Mouse (Mus musculus) hindbrain, embryonic 13.5 days (tissue): ENCODE measurements at regions not wholly inside any gene's neighbourhood (a gene's known extent, or its start where the extent isn't known, plus 50 kb on each side); places are given as distances from the start of the nearest gene placed in this dataset.

Experiments used
- ATAC-seq: fragments of 200-750 bp; cut with Nextera tagmentation; 2 replicates; pipeline ENCODE4 v1.8.0; 2017; ENCODE audit warnings: moderate TSS enrichment; ENCODE audit not compliant: low FRiP score
- H3K27ac ChIP-seq: fragments of 300-500 bp; sonication (generic); 2 replicates; pipeline ENCODE4 v1.5.1; 2015; ENCODE audit warnings: inconsistent platforms, mild to moderate bottlenecking, moderate library complexity
- H3K27me3 ChIP-seq: fragments of 300-500 bp; sonication (generic); 2 replicates; pipeline ENCODE4 v1.6.1; 2015; ENCODE audit warnings: mild to moderate bottlenecking, inconsistent platforms
- H3K36me3 ChIP-seq: fragments of 300-500 bp; sonication (generic); 2 replicates; pipeline ENCODE4 v1.6.1; 2015; ENCODE audit warnings: mild to moderate bottlenecking, inconsistent platforms
- H3K4me1 ChIP-seq: fragments of 300-500 bp; sonication (generic); replicated peaks from 2 replicates; pipeline ENCODE4 v1.6.1; 2015; ENCODE audit warnings: inconsistent platforms
- H3K4me2 ChIP-seq: fragments of 300-500 bp; sonication (generic); 2 replicates; pipeline ENCODE4 v1.6.1; 2015; ENCODE audit warnings: inconsistent platforms, mild to moderate bottlenecking, moderate library complexity
- H3K4me3 ChIP-seq: fragments of 300-500 bp; sonication (generic); 2 replicates; pipeline ENCODE4 v1.5.1; 2015; ENCODE audit warnings: mild to moderate bottlenecking, inconsistent platforms
- H3K9ac ChIP-seq: fragments of 300-500 bp; sonication (generic); 2 replicates; pipeline ENCODE4 v1.6.1; 2015; ENCODE audit warnings: mild to moderate bottlenecking, inconsistent platforms
- H3K9me3 ChIP-seq: fragments of 300-500 bp; sonication (generic); 2 replicates; pipeline ENCODE4 v1.6.1; 2016; ENCODE audit warnings: inconsistent platforms
- WGBS: fragments of 180-500 bp; shearing (Covaris S2); methylation state at CpG from one replicate; pipeline ENCODE4 v1.1.7; 2015; 5-methylcytosine and 5-hydroxymethylcytosine counted together

- 17% methylated on average over 15 of the region's 15 CpGs for WGBS
- H3K4me3 ChIP-seq, result no peak overlapping the region
- H3K4me1 ChIP-seq, result peaks cover 47% of the 10 kb centered on the region
- H3K36me3 ChIP-seq, result no peaks in the 10 kb centered on the region
- H3K27me3 ChIP-seq, result peaks cover 23% of the 10 kb centered on the region; the same call in 1 of the 2 replicates
- H3K4me2 ChIP-seq, result no peak overlapping the region
- ATAC-seq, result no peak
- H3K27ac ChIP-seq, result peak overlapping the region; percentile 72
- no peaks in the 10 kb centered on the region for H3K9me3 ChIP-seq
- H3K9ac ChIP-seq, result peak overlapping the region; percentile 19; the same call in 1 of the 2 replicates
Observed at GRCm38 (mm10) chr2:173334856-173335595, 58.7 kb upstream of the Pmepa1 start.

- H3K27me3 ChIP-seq, result peaks cover 23% of the 10 kb centered on the region; the same call in 1 of the 2 replicates
- 31% methylated on average over 10 of the region's 10 CpGs for WGBS
Observed at GRCm38 (mm10) chr2:173335859-173336258, 59.5 kb upstream of the Pmepa1 start.

GRCm38 (mm10) chr2:173337666-173338065 is 61.3 kb upstream of the Pmepa1 start:
- 88% methylated on average over 5 of the region's 5 CpGs for WGBS
- Histone ChIP-seq H3K9ac (no peak overlapping the region), H3K4me3 (no peak overlapping the region), H3K4me2 (no peak overlapping the region), H3K27ac (no peak overlapping the region), H3K4me1 (peaks cover 70% of the 10 kb centered on the region), H3K36me3 (no peaks in the 10 kb centered on the region), H3K9me3 (no peaks in the 10 kb centered on the region), H3K27me3 (peaks cover 29% of the 10 kb centered on the region; the same call in 1 of the 2 replicates)
- no peak for ATAC-seq

More at GRCm38 (mm10) chr2:173335859-173336258, 59.5 kb upstream of the Pmepa1 start:
- no peak overlapping the region for H3K4me3 ChIP-seq
- no peaks in the 10 kb centered on the region for H3K9me3 ChIP-seq
- ATAC-seq, result peak; percentile 50
- H3K9ac ChIP-seq, result peak overlapping the region; percentile 35; the same call in 1 of the 2 replicates
- no peaks in the 10 kb centered on the region for H3K36me3 ChIP-seq
- H3K4me1 ChIP-seq, result peaks cover 52% of the 10 kb centered on the region
- no peak overlapping the region for H3K4me2 ChIP-seq
- H3K27ac ChIP-seq, result peak overlapping the region; percentile 72

GRCm38 (mm10) chr2:173338671-173339070 is 62.3 kb upstream of the Pmepa1 start:
- peaks cover 24% of the 10 kb centered on the region; the same call in 1 of the 2 replicates for H3K27me3 ChIP-seq
- H3K4me2 ChIP-seq, result no peak overlapping the region
- 35% methylated on average over 5 of the region's 5 CpGs for WGBS
- peaks cover 76% of the 10 kb centered on the region for H3K4me1 ChIP-seq
- H3K9ac ChIP-seq, result no peak overlapping the region
- no peaks in the 10 kb centered on the region for H3K9me3 ChIP-seq
- no peak overlapping the region for H3K4me3 ChIP-seq
- no peaks in the 10 kb centered on the region for H3K36me3 ChIP-seq
- no peak for ATAC-seq
- 0 out of 2 replicates have a peak overlapping the region, but pooled peaks have one; percentile 85 for H3K27ac ChIP-seq

- 53% methylated on average over 3 of the region's 3 CpGs for WGBS
- Histone ChIP-seq H3K9me3 (no peaks in the 10 kb centered on the region), H3K4me1 (peaks cover 72% of the 10 kb centered on the region), H3K4me3 (no peak overlapping the region), H3K36me3 (no peaks in the 10 kb centered on the region), H3K9ac (no peak overlapping the region), H3K27ac (peak overlapping the region; percentile 85), H3K4me2 (no peak overlapping the region), H3K27me3 (peaks cover 20% of the 10 kb centered on the region; the same call in 1 of the 2 replicates)
- ATAC-seq, result no peak
Observed at GRCm38 (mm10) chr2:173339211-173339610, 62.9 kb upstream of the Pmepa1 start.

- no peaks in the 10 kb centered on the region for H3K36me3 ChIP-seq
- H3K4me2 ChIP-seq, result peak overlapping the region; percentile 48
- peak overlapping the region; percentile 5; the same call in 1 of the 2 replicates for H3K9ac ChIP-seq
- H3K9me3 ChIP-seq, result no peaks in the 10 kb centered on the region
- H3K27ac ChIP-seq, result peak overlapping the region; percentile 85
- peaks cover 17% of the 10 kb centered on the region; the same call in 1 of the 2 replicates for H3K27me3 ChIP-seq
- peak; percentile 77 for ATAC-seq
- 2% methylated on average over 26 of the region's 26 CpGs for WGBS
- peaks cover 63% of the 10 kb centered on the region for H3K4me1 ChIP-seq
- H3K4me3 ChIP-seq, result 0 out of 2 replicates have a peak overlapping the region, but pooled peaks have one; percentile 15
Observed at GRCm38 (mm10) chr2:173340044-173340601, 63.8 kb upstream of the Pmepa1 start.

- no peak for ATAC-seq
- no peak overlapping the region for H3K4me2 ChIP-seq
- no peak overlapping the region for H3K27ac ChIP-seq
- H3K9ac ChIP-seq, result no peak overlapping the region
- no peak overlapping the region for H3K4me3 ChIP-seq
- H3K4me1 ChIP-seq, result peaks cover 49% of the 10 kb centered on the region
- 48% methylated on average over 16 of the region's 16 CpGs for WGBS
- no peaks in the 10 kb centered on the region for H3K36me3 ChIP-seq
- peaks cover 15% of the 10 kb centered on the region; the same call in 1 of the 2 replicates for H3K27me3 ChIP-seq
- no peaks in the 10 kb centered on the region for H3K9me3 ChIP-seq
Observed at GRCm38 (mm10) chr2:173342605-173343260, 66.4 kb upstream of the Pmepa1 start.

- Histone ChIP-seq H3K36me3 (no peaks in the 10 kb centered on the region), H3K27me3 (peaks cover 15% of the 10 kb centered on the region; the same call in 1 of the 2 replicates), H3K4me3 (no peak overlapping the region), H3K9me3 (no peaks in the 10 kb centered on the region), H3K9ac (no peak overlapping the region), H3K27ac (no peak overlapping the region), H3K4me2 (no peak overlapping the region), H3K4me1 (peaks cover 46% of the 10 kb centered on the region)
- 88% methylated on average over 2 of the region's 2 CpGs for whole genome bisulfite sequencing
- no peak for ATAC-seq
Observed at GRCm38 (mm10) chr2:173343665-173344064, 67.3 kb upstream of the Pmepa1 start.

GRCm38 (mm10) chr2:173344221-173344620 is 67.9 kb upstream of the Pmepa1 start:
- peaks cover 41% of the 10 kb centered on the region for H3K4me1 ChIP-seq
- ATAC-seq, result no peak
- H3K27ac ChIP-seq, result no peak overlapping the region
- peaks cover 15% of the 10 kb centered on the region; the same call in 1 of the 2 replicates for H3K27me3 ChIP-seq
- H3K9ac ChIP-seq, result no peak overlapping the region
- 95% methylated on average over 5 of the region's 5 CpGs for WGBS
- H3K36me3 ChIP-seq, result no peaks in the 10 kb centered on the region
- no peaks in the 10 kb centered on the region for H3K9me3 ChIP-seq
- H3K4me2 ChIP-seq, result no peak overlapping the region
- no peak overlapping the region for H3K4me3 ChIP-seq

DNA sequence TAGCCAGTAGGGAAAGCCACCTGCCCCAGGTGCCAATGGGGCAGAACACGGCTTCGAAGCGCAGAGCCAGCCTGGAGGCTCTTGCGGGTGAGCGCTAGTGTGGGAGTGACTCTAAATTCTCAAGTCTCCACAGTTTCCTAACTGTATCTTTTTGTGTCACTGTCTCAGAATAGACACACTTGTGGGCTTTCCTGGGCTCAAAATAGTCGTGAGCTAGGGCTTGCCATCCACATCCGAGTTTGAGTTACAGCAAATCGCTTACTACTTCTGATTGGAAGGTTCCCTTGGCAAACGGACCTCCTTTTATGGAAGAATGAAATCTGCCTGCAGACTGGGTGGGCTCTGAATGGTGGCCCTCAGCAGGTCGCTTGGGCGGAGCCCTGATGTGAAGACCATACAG is 71.0 kb upstream of the Pmepa1 start:
- Histone ChIP-seq H3K27ac (no peak overlapping the region), H3K9ac (no peak overlapping the region), H3K9me3 (no peaks in the 10 kb centered on the region), H3K36me3 (no peaks in the 10 kb centered on the region), H3K27me3 (0 out of 2 replicates have a peak, but pooled peaks cover 10% of the 10 kb centered on the region), H3K4me2 (no peak overlapping the region), H3K4me3 (no peak overlapping the region), H3K4me1 (peaks cover 20% of the 10 kb centered on the region)
- 75% methylated on average over 11 of the region's 11 CpGs for WGBS
- ATAC-seq, result no peak

DNA sequence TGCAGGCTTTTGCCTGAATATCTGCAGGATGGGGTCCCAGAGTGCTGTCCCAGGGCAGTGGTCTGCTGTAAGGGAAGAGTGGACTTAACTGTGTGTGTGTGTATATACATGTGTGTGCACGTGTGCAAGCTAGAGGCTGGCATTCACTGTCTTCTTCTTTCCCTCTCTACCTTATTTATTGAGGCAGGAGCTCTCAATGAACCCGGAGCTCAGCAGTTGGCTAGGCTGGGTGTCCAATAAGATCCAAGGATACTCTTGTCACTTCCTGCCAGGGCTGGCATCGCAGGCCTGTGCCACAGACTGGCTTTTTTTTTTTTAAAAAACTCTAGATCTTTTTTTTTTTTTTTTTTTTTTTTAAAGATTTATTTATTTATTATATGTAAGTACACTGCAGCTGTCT is 72.4 kb upstream of the Pmepa1 start:
- WGBS, result 88% methylated on average over 3 of the region's 3 CpGs
- Histone ChIP-seq H3K9ac (no peak overlapping the region), H3K4me3 (no peak overlapping the region), H3K4me1 (peaks cover 24% of the 10 kb centered on the region), H3K27ac (no peak overlapping the region), H3K27me3 (0 out of 2 replicates have a peak, but pooled peaks cover 8% of the 10 kb centered on the region), H3K4me2 (no peak overlapping the region), H3K36me3 (no peaks in the 10 kb centered on the region), H3K9me3 (no peaks in the 10 kb centered on the region)
- ATAC-seq, result no peak

DNA sequence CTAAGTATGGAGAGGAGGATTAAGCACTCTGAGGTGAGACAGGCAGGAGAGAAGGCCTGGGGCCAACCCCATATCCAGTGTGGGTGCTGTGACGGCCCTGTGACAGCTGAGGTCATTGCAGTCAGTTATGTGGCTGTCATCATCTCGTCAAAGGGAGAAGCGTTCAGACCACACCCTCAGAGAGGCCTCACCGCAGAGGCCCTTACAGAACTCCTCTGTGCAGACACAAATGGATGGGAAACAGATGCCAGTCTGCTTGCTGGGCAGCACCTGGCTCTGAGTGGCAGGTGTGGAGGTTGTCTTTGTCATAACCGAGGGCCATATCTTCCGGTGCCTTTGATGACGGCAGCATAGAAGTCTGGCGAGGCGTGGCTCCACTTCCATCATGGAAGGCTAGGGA is 73.2 kb upstream of the Pmepa1 start:
- 75% methylated on average over 9 of the region's 9 CpGs for WGBS
- H3K27me3 ChIP-seq, result 0 out of 2 replicates have a peak, but pooled peaks cover 7% of the 10 kb centered on the region
- no peaks in the 10 kb centered on the region for H3K36me3 ChIP-seq
- peaks cover 31% of the 10 kb centered on the region for H3K4me1 ChIP-seq
- H3K9me3 ChIP-seq, result no peaks in the 10 kb centered on the region
- no peak for ATAC-seq
- H3K4me2 ChIP-seq, result no peak overlapping the region
- H3K9ac ChIP-seq, result no peak overlapping the region
- H3K4me3 ChIP-seq, result no peak overlapping the region
- H3K27ac ChIP-seq, result no peak overlapping the region
